Mouse (Mus musculus) subcutaneous adipose tissue, adult 2 months (tissue): ENCODE data around the gene Olfm4. TPM values are rescaled to one million over a fixed set of nuclear protein-coding genes. Genes with fewer than 3 reads are reported as not detected.

Experiments used
- polyA plus RNA-seq: library from polyadenylated mRNA; depleted of rRNA; stranded (reverse); fragments of >200 nt; gene quantifications from 2 replicates; pipeline ENCODE4 v1.2.3, GENCODE M21; 2012; ENCODE audit warnings: low replicate concordance; rRNA removed

Gene Olfm4
- polyA plus RNA-seq, result 0.28 TPM in 1 of 2 replicates, not detected in the other

GRCm38 (mm10) chr14:79983781-79984180 lies at the start of gene Olfm4:
TSS of gene Olfm4 (plus strand) at chr14:79984081.

Other genes starting within 250 kb of the Olfm4 start
- gene Pcdh8, start 212.8 kb upstream of the Olfm4 start, polyA plus RNA-seq, result 0.05 and 0.06 TPM in 2 replicates